Mouse (Mus musculus) megakaryocyte, embryonic 14.5 days (primary cell): ENCODE measurements around the gene Ankzf1. TPM values are rescaled to one million over a fixed set of nuclear protein-coding genes. Genes with fewer than 3 reads are reported as not detected.

ENCODE experiments used
- H3K27me3 ChIP-seq: replicated peaks from 2 replicates; pipeline ENCODE3; 2012; ENCODE audit warnings: inconsistent platforms
- H3K36me3 ChIP-seq: replicated peaks from 2 replicates; pipeline ENCODE3; 2012; ENCODE audit warnings: low read length, inconsistent platforms, mixed read lengths
- H3K4me1 ChIP-seq: 2 replicates; pipeline ENCODE4 v1.6.1; 2012; ENCODE audit warnings: inconsistent platforms
- H3K4me3 ChIP-seq: replicated peaks from 2 replicates; pipeline ENCODE3; 2012; ENCODE audit warnings: moderate library complexity, mild to moderate bottlenecking, inconsistent platforms
- H3K9me3 ChIP-seq: 2 replicates; pipeline ENCODE4 v1.6.1; 2012; ENCODE audit warnings: inconsistent platforms
- FLI1 ChIP-seq: IDR thresholded peaks from 2 replicates; pipeline ENCODE4 v1.6.1; 2012; ENCODE audit warnings: low read length, inconsistent platforms, mixed read lengths
- GATA1 ChIP-seq: IDR thresholded peaks from 3 replicates; pipeline ENCODE4 v1.6.1; 2012; ENCODE audit warnings: mixed read lengths, low read length, inconsistent platforms, borderline replicate concordance
- polyA plus RNA-seq: library from polyadenylated mRNA; stranded (reverse); fragments of >175 nt; gene quantifications from 2 replicates; pipeline ENCODE4 v1.2.3, GENCODE M21; 2012; ENCODE audit warnings: low replicate concordance; ENCODE audit not compliant: insufficient read depth

Ankzf1 gene
- polyA plus RNA-seq, 1 experiment = 8.0 TPM

GRCm38 (mm10) chr1:75234606-75235005 is 42.7 kb downstream of the Ankzf1 start:
- TF ChIP-seq GATA1 (no peak), FLI1 (no peak)
- Histone ChIP-seq H3K9me3 (no peaks in the 10 kb centered on the region), H3K36me3 (peaks cover 27% of the 10 kb centered on the region), H3K4me1 (peaks cover 96% of the 10 kb centered on the region), H3K4me3 (peak overlapping the region; percentile 85), H3K27me3 (no peaks in the 10 kb centered on the region)

- H3K4me3 ChIP-seq = peak within 1 kb of the TSS; percentile 98
- no peaks in the 10 kb centered on the region for H3K9me3 ChIP-seq
- TF ChIP-seq GATA1 = 0 out of 3 replicates have a peak, but pooled peaks have one; percentile 36
- TF ChIP-seq FLI1 = no peak
- H3K27me3 ChIP-seq = no peaks in the 10 kb centered on the region
- H3K36me3 ChIP-seq = peaks cover 45% of the 10 kb centered on the region
- H3K4me1 ChIP-seq = peaks cover 87% of the 10 kb centered on the region
Observed at GRCm38 (mm10) chr1:75236117-75237050, 44.4 kb downstream of the Ankzf1 start, which contains the start of gene Dnajb2. Dnajb2 (plus strand) TSS chr1:75236406.

- Histone ChIP-seq H3K9me3 (no peaks in the 10 kb centered on the region), H3K27me3 (no peaks in the 10 kb centered on the region), H3K4me3 (no peak overlapping the region), H3K4me1 (peaks cover 76% of the 10 kb centered on the region), H3K36me3 (peaks cover 74% of the 10 kb centered on the region)
- TF ChIP-seq GATA1 (no peak), FLI1 (no peak)
Observed at GRCm38 (mm10) chr1:75239591-75239990, 47.6 kb downstream of the Ankzf1 start.

- TF ChIP-seq FLI1 = no peak
- no peak for TF ChIP-seq GATA1
- H3K36me3 ChIP-seq = peaks cover 92% of the 10 kb centered on the region
- no peaks in the 10 kb centered on the region for H3K27me3 ChIP-seq
Observed at GRCm38 (mm10) chr1:75243411-75243810, 51.5 kb downstream of the Ankzf1 start.

GRCm38 (mm10) chr1:75244175-75244826 is 52.4 kb downstream of the Ankzf1 start:
- Histone ChIP-seq H3K4me1 (peaks cover 73% of the 10 kb centered on the region), H3K27me3 (no peaks in the 10 kb centered on the region), H3K36me3 (peaks cover 83% of the 10 kb centered on the region), H3K9me3 (no peaks in the 10 kb centered on the region), H3K4me3 (no peak overlapping the region)
- TF ChIP-seq GATA1 (no peak), FLI1 (no peak)

More at GRCm38 (mm10) chr1:75243411-75243810, 51.5 kb downstream of the Ankzf1 start:
- Histone ChIP-seq H3K4me1 (peaks cover 75% of the 10 kb centered on the region), H3K4me3 (no peak overlapping the region), H3K9me3 (no peaks in the 10 kb centered on the region)

GRCm38 (mm10) chr1:75244836-75245235 is 52.9 kb downstream of the Ankzf1 start:
- peaks cover 75% of the 10 kb centered on the region for H3K4me1 ChIP-seq
- no peak for TF ChIP-seq FLI1
- no peak for TF ChIP-seq GATA1

GRCm38 (mm10) chr1:75247071-75247930 is 55.4 kb downstream of the Ankzf1 start:
- H3K27me3 ChIP-seq = no peaks in the 10 kb centered on the region
- H3K4me3 ChIP-seq = peak overlapping the region; percentile 26
- H3K36me3 ChIP-seq = peaks cover 56% of the 10 kb centered on the region
- H3K9me3 ChIP-seq = no peaks in the 10 kb centered on the region
- H3K4me1 ChIP-seq = peaks cover 90% of the 10 kb centered on the region
- TF ChIP-seq GATA1 = no peak

More at GRCm38 (mm10) chr1:75244836-75245235, 52.9 kb downstream of the Ankzf1 start:
- Histone ChIP-seq H3K27me3 (no peaks in the 10 kb centered on the region), H3K4me3 (no peak overlapping the region), H3K36me3 (peaks cover 78% of the 10 kb centered on the region), H3K9me3 (no peaks in the 10 kb centered on the region)

- TF ChIP-seq FLI1 (no peak), GATA1 (no peak)
- Histone ChIP-seq H3K27me3 (no peaks in the 10 kb centered on the region), H3K4me3 (peak overlapping the region; percentile 19), H3K9me3 (no peaks in the 10 kb centered on the region), H3K4me1 (peaks cover 94% of the 10 kb centered on the region), H3K36me3 (peaks cover 47% of the 10 kb centered on the region)
Observed at GRCm38 (mm10) chr1:75248041-75248772, 56.3 kb downstream of the Ankzf1 start.

Other genes with a start within 250 kb of the Ankzf1 start
- gene Ihh, start 240.5 kb upstream of the Ankzf1 start, polyA plus RNA-seq = 0.10 TPM in 1 of 2 replicates, not detected in the other
- 0.66 TPM in 1 of 2 replicates, not detected in the other for gene Nhej1, start 67.0 kb upstream of the Ankzf1 start, polyA plus RNA-seq
- gene Slc23a3, start 58.3 kb upstream of the Ankzf1 start, polyA plus RNA-seq = not detected in 2 replicates
- 34.3 and 35.1 TPM in 2 replicates for gene Cnppd1, start 49.4 kb upstream of the Ankzf1 start, polyA plus RNA-seq
- gene Retreg2, start 49.4 kb upstream of the Ankzf1 start, polyA plus RNA-seq = 42.4 and 48.9 TPM in 2 replicates
- gene Zfand2b, start 23.5 kb upstream of the Ankzf1 start, polyA plus RNA-seq = 20.4 and 28.1 TPM in 2 replicates
- gene Abcb6, start 11.8 kb upstream of the Ankzf1 start, polyA plus RNA-seq = 6.4 and 12.6 TPM in 2 replicates
- gene Atg9a, start within 50 bp of the Ankzf1 start, polyA plus RNA-seq = 58.1 and 99.4 TPM in 2 replicates
- gene Glb1l, start 18.7 kb downstream of the Ankzf1 start, polyA plus RNA-seq = 0.47 and 1.1 TPM in 2 replicates
- 195 and 221 TPM in 2 replicates for gene Stk16, start 18.7 kb downstream of the Ankzf1 start, polyA plus RNA-seq
- 283 and 585 TPM in 2 replicates for gene Tuba4a, start 27.7 kb downstream of the Ankzf1 start, polyA plus RNA-seq
- gene A630095N17Rik, start 40.0 kb downstream of the Ankzf1 start, polyA plus RNA-seq = not detected in 2 replicates
- gene Dnajb2, start 44.3 kb downstream of the Ankzf1 start, polyA plus RNA-seq = 97.0 and 100 TPM in 2 replicates
- 12.4 and 22.6 TPM in 2 replicates for gene Ptprn, start 72.4 kb downstream of the Ankzf1 start, polyA plus RNA-seq
- gene Resp18, start 86.3 kb downstream of the Ankzf1 start, polyA plus RNA-seq = 0.26 TPM in 1 of 2 replicates, not detected in the other
- 165 and 178 TPM in 2 replicates for gene Dnpep, start 125.8 kb downstream of the Ankzf1 start, polyA plus RNA-seq
- gene Des, start 168.2 kb downstream of the Ankzf1 start, polyA plus RNA-seq = 0.11 TPM in 1 of 2 replicates, not detected in the other
- gene Speg, start 183.1 kb downstream of the Ankzf1 start, polyA plus RNA-seq = 48.7 TPM in 1 of 2 replicates, not detected in the other
- gene Gmppa, start 243.8 kb downstream of the Ankzf1 start, polyA plus RNA-seq = 234 and 693 TPM in 2 replicates